Mouse (Mus musculus): ENCODE measurements around the gene Sh2b1. TPM values are rescaled to one million over a fixed set of nuclear protein-coding genes. Genes with fewer than 3 reads are reported as not detected.

Sh2b1 gene
- polyA plus RNA-seq, 1 experiment from 2014 or later, result 73.9 TPM

DNA sequence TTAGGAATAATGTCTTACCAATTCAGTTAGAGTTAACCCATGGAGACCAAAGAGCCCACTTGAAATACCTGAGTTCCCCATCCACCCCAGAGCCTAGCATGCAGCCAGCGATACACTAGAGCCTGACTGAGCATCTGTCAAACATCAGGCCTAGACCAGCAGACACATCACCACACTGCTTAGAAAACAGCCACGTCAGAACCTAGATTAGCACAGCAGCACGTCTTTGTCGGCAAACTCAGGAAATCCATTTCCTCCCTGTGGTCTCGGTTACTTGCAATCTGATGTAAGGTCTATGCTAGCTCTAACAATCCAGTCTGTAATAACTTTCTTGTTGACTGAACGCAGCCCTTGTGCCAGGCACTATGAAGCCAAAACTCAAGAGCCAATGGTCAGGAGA lies 5.1 kb downstream of the Sh2b1 start:
- H3K4me3 ChIP-seq (replicated peaks; ENCODE audit: low read length), result no peak overlapping the region
- H3K27ac ChIP-seq (ENCODE audit: low read length), result no peak overlapping the region
- H3K36me3 ChIP-seq (ENCODE audit: control insufficient read depth, insufficient read depth), result peaks cover 30% of the 10 kb centered on the region
- no peak for ATAC-seq
- H3K27me3 ChIP-seq (replicated peaks; ENCODE audit: control insufficient read depth, insufficient read depth, low read length), result no peaks in the 10 kb centered on the region
- no peak overlapping the region for H3K4me2 ChIP-seq (ENCODE audit: low read length)
- peaks cover 14% of the 10 kb centered on the region for H3K4me1 ChIP-seq (replicated peaks; ENCODE audit: control insufficient read depth, insufficient read depth, low read length)
- no peaks in the 10 kb centered on the region for H3K9me3 ChIP-seq (ENCODE audit: control insufficient read depth, low read length)
- WGBS, result 89% methylated on average over 6 of the region's 6 CpGs
- no peak overlapping the region for H3K9ac ChIP-seq (replicated peaks; ENCODE audit: low read depth, low read length)

DNA sequence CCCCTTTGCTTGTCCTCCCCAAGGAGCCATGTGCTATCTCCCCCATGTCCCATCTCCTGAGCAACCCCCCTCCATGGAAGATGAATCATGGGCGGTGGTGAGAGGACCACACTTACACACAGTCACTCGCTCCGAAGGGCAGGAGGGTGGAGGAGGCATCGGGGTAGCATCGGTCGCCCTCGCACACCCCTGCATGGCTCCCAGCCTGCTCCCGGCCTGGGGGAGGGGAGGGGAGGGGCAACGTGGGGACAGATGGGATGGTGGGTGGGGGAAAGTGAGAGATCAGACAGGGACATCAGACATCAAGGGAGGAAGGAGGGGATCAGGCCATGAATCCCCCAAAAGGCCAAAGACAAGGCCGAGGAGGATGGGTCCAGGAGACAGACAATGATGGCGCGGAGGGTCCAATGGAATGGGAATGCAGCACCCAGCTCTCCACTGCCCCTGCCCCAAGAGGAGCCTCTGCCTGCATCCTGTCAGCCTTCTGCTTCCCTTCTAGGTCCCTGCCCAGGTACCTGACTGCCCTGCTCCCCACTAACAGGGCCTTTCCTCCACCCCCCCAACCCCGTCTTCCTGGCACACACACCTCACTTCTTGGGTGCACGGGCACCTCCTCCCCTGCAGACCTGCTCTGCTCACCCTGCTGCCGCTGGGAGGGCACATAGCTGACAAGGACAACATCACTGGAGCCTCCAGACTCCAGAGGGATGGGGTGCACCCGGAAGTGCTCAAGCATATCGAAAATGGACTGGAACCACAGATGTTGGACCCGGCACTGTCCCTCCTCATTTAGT lies 7.2 kb downstream of the Sh2b1 start:
- no peaks in the 10 kb centered on the region for H3K4me1 ChIP-seq (replicated peaks; ENCODE audit: control insufficient read depth, insufficient read depth, low read length)
- no peaks in the 10 kb centered on the region for H3K27me3 ChIP-seq (replicated peaks; ENCODE audit: control insufficient read depth, insufficient read depth, low read length)
- ATAC-seq, result no peak
- 93% methylated on average over 17 of the region's 18 CpGs for WGBS
- no peaks in the 10 kb centered on the region for H3K9me3 ChIP-seq (ENCODE audit: control insufficient read depth, low read length)
- H3K27ac ChIP-seq (ENCODE audit: low read length), result no peak overlapping the region
- H3K36me3 ChIP-seq (ENCODE audit: control insufficient read depth, insufficient read depth), result peaks cover 30% of the 10 kb centered on the region
- no peak overlapping the region for H3K4me2 ChIP-seq (ENCODE audit: low read length)
- H3K9ac ChIP-seq (replicated peaks; ENCODE audit: low read depth, low read length), result no peak overlapping the region
- H3K4me3 ChIP-seq (replicated peaks; ENCODE audit: low read length), result no peak overlapping the region

DNA sequence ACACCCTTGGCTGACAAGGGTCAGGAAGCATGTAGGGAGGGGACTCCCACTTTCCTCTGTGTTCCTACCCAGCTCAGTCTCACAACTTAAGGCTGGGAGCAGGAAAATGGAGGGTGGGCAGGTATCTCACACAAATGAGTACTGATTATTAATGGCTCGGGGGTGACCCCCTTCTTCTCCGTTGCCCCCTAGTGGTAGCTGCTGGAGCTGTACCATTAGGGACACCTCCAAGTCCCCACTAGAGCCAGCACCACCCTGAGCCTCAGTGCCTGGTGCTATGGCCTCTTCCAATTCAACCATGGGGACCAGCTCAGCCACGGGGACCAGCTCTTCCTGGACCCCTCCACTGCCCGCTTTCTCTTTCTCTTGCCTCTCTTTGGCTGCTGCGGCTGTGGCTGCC lies 8.0 kb downstream of the Sh2b1 start:
- Histone ChIP-seq H3K9me3 (ENCODE audit: control insufficient read depth, low read length) (no peaks in the 10 kb centered on the region), H3K4me1 (replicated peaks; ENCODE audit: control insufficient read depth, insufficient read depth, low read length) (no peaks in the 10 kb centered on the region), H3K4me3 (replicated peaks; ENCODE audit: low read length) (no peak overlapping the region), H3K36me3 (ENCODE audit: control insufficient read depth, insufficient read depth) (peaks cover 26% of the 10 kb centered on the region), H3K27me3 (replicated peaks; ENCODE audit: control insufficient read depth, insufficient read depth, low read length) (no peaks in the 10 kb centered on the region), H3K4me2 (ENCODE audit: low read length) (no peak overlapping the region), H3K9ac (replicated peaks; ENCODE audit: low read depth, low read length) (no peak overlapping the region), H3K27ac (ENCODE audit: low read length) (no peak overlapping the region)
- no peak for ATAC-seq
- WGBS, result 63% methylated on average over 5 of the region's 5 CpGs

DNA sequence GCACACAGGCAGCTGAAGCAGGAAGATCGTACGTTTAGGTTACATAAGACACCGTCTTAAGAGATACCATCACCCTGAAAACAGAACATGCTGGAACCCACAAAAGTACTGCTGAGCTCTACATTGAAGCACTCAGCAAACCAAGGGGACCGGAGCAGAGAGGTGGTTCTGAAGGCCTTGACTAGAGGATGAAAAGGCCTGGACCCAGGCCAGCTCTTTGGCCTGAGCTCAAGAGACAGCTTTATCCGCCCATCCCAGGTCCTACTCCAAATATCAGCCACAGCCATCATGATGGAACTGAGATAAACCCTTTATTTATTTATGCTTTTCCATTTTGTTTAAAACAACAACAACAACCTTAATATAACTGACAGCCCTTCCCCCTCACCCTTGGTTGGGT lies 8.5 kb downstream of the Sh2b1 start:
- H3K27ac ChIP-seq (ENCODE audit: low read length), result no peak overlapping the region
- WGBS, result 91% methylated on average over 5 of the region's 5 CpGs
- no peaks in the 10 kb centered on the region for H3K4me1 ChIP-seq (replicated peaks; ENCODE audit: control insufficient read depth, insufficient read depth, low read length)
- ATAC-seq, result no peak
- peaks cover 26% of the 10 kb centered on the region for H3K36me3 ChIP-seq (ENCODE audit: control insufficient read depth, insufficient read depth)
- H3K9ac ChIP-seq (replicated peaks; ENCODE audit: low read depth, low read length), result no peak overlapping the region
- H3K4me2 ChIP-seq (ENCODE audit: low read length), result no peak overlapping the region
- H3K27me3 ChIP-seq (replicated peaks; ENCODE audit: control insufficient read depth, insufficient read depth, low read length), result no peaks in the 10 kb centered on the region
- H3K4me3 ChIP-seq (replicated peaks; ENCODE audit: low read length), result no peak overlapping the region
- H3K9me3 ChIP-seq (ENCODE audit: control insufficient read depth, low read length), result no peaks in the 10 kb centered on the region

DNA sequence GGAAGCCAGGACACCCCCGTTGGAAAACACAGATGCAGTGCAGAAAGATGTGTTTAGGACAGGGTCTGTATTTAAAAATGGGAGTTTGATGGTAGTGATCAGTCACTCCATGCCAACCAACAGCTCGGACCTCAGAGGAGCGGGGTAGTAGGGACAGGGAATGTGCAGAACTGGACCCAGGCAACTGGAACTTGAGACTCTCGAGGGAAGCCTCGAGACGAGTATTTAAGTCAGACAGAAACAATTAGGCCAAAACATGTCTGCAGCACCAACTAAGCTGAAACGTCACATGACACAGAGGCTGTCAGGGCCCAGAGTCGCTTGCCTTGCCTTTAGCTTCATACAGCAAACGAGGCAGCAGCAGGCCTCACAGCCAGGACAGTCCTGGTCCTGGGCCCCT lies 9.1 kb downstream of the Sh2b1 start:
- no peaks in the 10 kb centered on the region for H3K4me1 ChIP-seq (replicated peaks; ENCODE audit: control insufficient read depth, insufficient read depth, low read length)
- H3K4me3 ChIP-seq (replicated peaks; ENCODE audit: low read length), result no peak overlapping the region
- ATAC-seq, result no peak
- no peaks in the 10 kb centered on the region for H3K27me3 ChIP-seq (replicated peaks; ENCODE audit: control insufficient read depth, insufficient read depth, low read length)
- H3K9me3 ChIP-seq (ENCODE audit: control insufficient read depth, low read length), result no peaks in the 10 kb centered on the region
- peaks cover 22% of the 10 kb centered on the region for H3K36me3 ChIP-seq (ENCODE audit: control insufficient read depth, insufficient read depth)
- no peak overlapping the region for H3K4me2 ChIP-seq (ENCODE audit: low read length)
- H3K27ac ChIP-seq (ENCODE audit: low read length), result no peak overlapping the region
- H3K9ac ChIP-seq (replicated peaks; ENCODE audit: low read depth, low read length), result no peak overlapping the region
- 72% methylated on average over 9 of the region's 9 CpGs for WGBS

DNA sequence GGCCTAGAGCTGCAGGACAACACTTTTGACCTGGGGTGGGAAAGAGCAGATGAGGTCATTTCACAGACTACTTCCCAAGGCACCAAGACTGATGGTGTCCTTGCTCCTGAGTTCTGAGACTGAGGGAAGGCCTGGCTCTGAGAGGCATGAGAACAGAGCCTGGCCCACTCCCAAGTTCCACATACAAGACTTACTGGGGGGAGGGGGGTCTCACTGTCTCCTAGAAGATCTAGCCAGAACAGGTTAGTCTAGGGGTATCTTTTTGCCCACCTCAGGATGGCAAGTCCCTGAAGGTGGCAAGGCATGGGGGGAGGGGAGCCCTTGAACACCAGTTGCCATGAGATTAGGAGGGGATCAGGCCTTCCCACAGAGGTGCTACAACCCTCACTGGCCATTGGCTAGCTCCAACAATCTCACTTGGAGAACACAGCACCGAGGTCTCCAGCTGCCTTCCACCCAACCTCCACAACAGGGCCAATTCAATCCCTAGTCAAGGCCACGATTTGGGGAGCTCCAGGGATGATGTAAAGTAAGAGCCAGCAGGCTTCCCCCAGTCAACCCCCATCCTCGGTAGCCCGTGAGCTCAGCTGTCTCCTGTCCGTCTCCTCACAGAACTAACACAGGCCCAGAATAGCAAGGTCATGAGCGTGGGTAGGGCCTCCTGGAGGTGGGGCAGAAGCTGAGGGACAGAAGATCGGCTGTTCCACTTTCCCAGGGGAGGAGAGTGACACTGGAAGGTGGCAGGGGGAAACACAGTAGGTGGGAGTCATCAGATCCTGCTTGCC lies 9.8 kb downstream of the Sh2b1 start:
- Histone ChIP-seq H3K4me2 (ENCODE audit: low read length) (no peak overlapping the region), H3K9me3 (ENCODE audit: control insufficient read depth, low read length) (no peaks in the 10 kb centered on the region), H3K9ac (replicated peaks; ENCODE audit: low read depth, low read length) (no peak overlapping the region), H3K27me3 (replicated peaks; ENCODE audit: control insufficient read depth, insufficient read depth, low read length) (no peaks in the 10 kb centered on the region), H3K4me3 (replicated peaks; ENCODE audit: low read length) (no peak overlapping the region), H3K4me1 (replicated peaks; ENCODE audit: control insufficient read depth, insufficient read depth, low read length) (no peaks in the 10 kb centered on the region), H3K27ac (ENCODE audit: low read length) (no peak overlapping the region), H3K36me3 (ENCODE audit: control insufficient read depth, insufficient read depth) (peaks cover 16% of the 10 kb centered on the region)
- no peak for ATAC-seq
- WGBS, result 62% methylated on average over 7 of the region's 7 CpGs

DNA sequence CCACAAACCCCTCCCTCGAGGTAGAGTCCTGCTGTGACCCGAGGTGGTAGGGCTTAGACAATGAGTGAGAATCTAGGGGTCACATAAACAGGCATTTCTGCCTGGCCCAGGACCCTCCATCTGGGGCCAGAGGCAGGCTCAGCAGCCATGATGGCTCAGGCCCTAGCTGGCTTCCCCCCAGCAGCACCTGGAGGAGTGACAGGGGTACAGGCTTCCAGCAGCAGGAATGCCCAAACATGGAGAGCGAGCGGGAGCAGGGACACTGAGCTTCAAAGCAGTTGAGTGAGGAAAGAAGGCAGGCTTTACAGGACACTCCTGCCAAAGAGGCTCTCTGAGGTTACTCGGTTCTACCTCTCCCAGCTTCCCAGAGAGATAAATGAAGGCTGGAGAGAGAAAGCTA lies 10.4 kb downstream of the Sh2b1 start:
- Histone ChIP-seq H3K27ac (ENCODE audit: low read length) (no peak overlapping the region), H3K4me1 (replicated peaks; ENCODE audit: control insufficient read depth, insufficient read depth, low read length) (no peaks in the 10 kb centered on the region), H3K4me2 (ENCODE audit: low read length) (no peak overlapping the region), H3K36me3 (ENCODE audit: control insufficient read depth, insufficient read depth) (peaks cover 16% of the 10 kb centered on the region), H3K27me3 (replicated peaks; ENCODE audit: control insufficient read depth, insufficient read depth, low read length) (no peaks in the 10 kb centered on the region), H3K9me3 (ENCODE audit: control insufficient read depth, low read length) (no peaks in the 10 kb centered on the region), H3K9ac (replicated peaks; ENCODE audit: low read depth, low read length) (no peak overlapping the region), H3K4me3 (replicated peaks; ENCODE audit: low read length) (no peak overlapping the region)
- ATAC-seq, result no peak
- 46% methylated on average over 5 of the region's 5 CpGs for WGBS

DNA sequence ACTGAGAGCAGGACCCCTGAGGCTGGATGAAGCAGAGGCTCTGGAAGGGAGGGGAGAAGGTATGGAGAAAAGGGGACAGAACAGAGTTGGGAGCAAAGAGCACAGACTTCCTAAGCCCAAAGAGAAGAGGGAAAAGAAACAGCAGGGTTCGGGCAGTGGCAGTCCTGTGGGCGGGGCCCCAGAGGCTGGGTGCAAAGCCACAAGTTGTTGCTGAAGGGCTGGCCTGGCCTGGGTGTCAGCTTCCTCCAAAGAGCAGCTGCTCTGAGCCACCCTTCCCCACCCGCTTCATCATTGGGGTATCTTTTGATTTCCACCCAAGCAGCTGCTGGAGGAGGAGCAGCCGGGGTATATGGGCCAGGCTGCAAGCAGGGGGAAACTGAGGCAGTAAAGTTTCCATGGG lies 11.1 kb downstream of the Sh2b1 start:
- H3K4me1 ChIP-seq (replicated peaks; ENCODE audit: control insufficient read depth, insufficient read depth, low read length), result no peaks in the 10 kb centered on the region
- H3K4me2 ChIP-seq (ENCODE audit: low read length), result no peak overlapping the region
- no peak for ATAC-seq
- no peaks in the 10 kb centered on the region for H3K9me3 ChIP-seq (ENCODE audit: control insufficient read depth, low read length)
- H3K27me3 ChIP-seq (replicated peaks; ENCODE audit: control insufficient read depth, insufficient read depth, low read length), result no peaks in the 10 kb centered on the region
- 61% methylated on average over 4 of the region's 4 CpGs for WGBS
- no peak overlapping the region for H3K4me3 ChIP-seq (replicated peaks; ENCODE audit: low read length)
- no peak overlapping the region for H3K27ac ChIP-seq (ENCODE audit: low read length)
- H3K9ac ChIP-seq (replicated peaks; ENCODE audit: low read depth, low read length), result no peak overlapping the region
- peaks cover 11% of the 10 kb centered on the region for H3K36me3 ChIP-seq (ENCODE audit: control insufficient read depth, insufficient read depth)

DNA sequence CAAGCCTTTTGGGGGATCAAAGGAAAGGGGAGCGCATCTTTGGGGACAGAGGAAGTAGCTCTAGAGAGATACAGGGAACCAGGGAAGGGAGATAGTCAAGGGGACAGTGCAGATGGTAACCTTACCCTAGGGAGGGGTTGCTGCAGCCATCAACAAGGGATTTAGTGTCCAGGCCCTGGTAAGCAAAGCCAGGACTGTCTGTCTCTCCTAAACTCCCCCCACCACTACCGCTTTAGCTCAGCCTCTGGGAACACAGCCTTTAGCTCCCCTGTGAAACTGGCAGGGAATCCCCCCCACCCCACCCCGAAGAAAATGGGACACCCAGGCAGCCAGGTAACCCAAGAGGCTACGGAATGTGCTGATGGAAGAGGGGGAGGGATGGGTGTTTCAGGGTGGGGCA lies 11.7 kb downstream of the Sh2b1 start:
- Histone ChIP-seq H3K27ac (ENCODE audit: low read length) (no peak overlapping the region), H3K4me1 (replicated peaks; ENCODE audit: control insufficient read depth, insufficient read depth, low read length) (no peaks in the 10 kb centered on the region), H3K4me3 (replicated peaks; ENCODE audit: low read length) (no peak overlapping the region), H3K36me3 (ENCODE audit: control insufficient read depth, insufficient read depth) (peaks cover 11% of the 10 kb centered on the region), H3K9ac (replicated peaks; ENCODE audit: low read depth, low read length) (no peak overlapping the region), H3K4me2 (ENCODE audit: low read length) (no peak overlapping the region), H3K27me3 (replicated peaks; ENCODE audit: control insufficient read depth, insufficient read depth, low read length) (no peaks in the 10 kb centered on the region), H3K9me3 (ENCODE audit: control insufficient read depth, low read length) (no peaks in the 10 kb centered on the region)
- ATAC-seq, result no peak
- 70% methylated on average over 4 of the region's 4 CpGs for WGBS
